Mouse (Mus musculus): ENCODE results near the gene Lef1.

Gene Lef1

DNA sequence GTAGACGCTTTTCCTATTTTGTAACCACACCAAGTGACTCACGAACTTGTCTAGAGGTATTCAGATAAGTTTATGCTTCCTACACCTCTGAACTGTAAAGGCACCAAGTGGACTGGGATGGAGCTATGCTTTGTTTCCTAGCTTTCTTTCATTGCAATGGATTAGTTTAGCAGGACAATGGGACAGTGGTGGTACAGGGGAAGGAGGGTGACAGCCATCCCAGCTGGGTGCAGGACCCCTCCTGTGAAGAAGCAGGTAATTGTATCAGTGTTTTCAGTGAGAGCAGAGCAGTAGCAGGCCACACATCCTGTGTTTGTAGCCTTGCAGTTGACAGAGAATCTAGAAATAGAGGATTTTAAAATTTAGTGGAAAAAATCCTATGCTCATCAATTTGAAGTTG, 34.0 kb downstream of the Lef1 start:
- no peak for DNase-seq

DNA sequence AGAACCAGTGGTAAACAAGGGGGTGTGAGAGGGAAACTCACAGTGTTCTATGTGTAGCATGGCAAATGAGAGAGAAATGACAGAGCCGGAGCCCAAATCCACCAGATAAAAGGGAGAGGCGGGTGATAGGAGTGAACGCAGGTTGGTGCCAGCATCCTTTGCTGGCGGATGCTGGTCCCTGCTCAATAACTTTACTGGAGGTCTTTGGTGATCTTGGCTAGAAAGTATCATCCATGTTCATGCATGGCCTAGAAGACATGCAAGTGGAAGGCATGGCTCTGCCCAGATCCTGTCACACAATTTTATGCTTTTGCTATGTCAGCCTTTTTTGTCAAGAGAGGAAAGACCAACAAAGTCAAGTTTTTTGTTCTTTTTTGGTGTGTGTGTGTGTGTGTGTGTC, 42.6 kb downstream of the Lef1 start:
- no peak for DNase-seq

DNA sequence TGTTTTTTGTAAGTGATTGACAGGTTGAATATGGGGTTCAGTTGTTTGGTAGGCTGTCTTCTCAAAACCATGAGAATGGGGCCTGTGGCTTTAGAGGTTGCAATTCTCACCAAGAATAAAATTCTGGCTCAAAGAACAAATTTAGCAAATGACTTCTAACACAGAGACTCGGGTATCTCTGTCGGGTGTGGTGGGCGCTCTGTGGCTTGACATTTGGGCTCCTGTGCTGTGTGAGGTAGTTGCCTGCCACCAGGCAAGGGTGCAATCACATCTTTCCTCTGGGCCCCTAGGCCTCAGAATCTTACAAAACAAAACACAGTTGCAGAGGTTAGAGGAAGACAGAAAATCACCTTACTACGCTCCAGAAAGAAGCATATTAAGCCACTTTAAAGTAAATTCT, 43.6 kb downstream of the Lef1 start:
- no peak for DNase-seq

DNA sequence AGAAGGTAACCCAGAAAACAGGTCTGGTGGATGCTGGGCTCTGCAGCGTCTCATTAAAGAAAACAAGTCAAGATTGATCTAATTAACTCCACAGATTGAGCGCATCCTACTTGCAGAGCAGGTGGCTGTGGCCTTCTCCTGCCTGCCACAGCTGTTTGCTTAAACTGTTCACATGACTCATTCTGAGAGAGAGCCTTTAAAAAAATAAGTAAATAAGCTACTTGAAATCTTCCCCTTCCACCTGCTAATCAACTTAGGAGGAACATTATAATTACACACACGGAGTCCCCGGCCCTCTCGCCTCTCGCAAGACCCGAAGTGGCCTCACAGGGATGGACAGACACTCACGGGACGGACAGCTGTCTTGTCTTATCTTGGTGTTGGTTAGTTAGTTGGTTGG, 44.3 kb downstream of the Lef1 start:
- no peak for DNase-seq

DNA sequence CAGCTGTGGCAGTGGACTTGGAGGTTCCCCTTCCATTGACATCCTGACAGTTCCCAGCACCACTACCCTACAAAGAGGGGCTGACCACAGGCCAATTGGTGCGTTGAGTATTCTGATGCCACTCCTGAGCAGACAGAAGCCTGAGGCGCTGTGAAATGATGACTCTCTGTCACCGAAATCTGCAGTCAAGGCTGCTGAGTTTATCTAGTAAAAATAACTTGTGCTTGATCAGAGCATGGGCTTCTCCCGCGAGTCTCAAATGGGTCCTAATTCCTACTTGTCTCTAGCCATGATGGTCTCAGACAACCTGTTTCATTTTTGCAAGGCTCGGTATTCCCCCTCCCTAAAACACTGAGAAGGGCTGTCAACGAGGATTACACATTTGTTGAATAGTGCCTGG, 44.8 kb downstream of the Lef1 start:
- no peak for DNase-seq

GRCm38 (mm10) chr3:131155657-131156056, 45.4 kb downstream of the Lef1 start:
- DNase-seq, result no peak

GRCm38 (mm10) chr3:131156377-131156776, 46.1 kb downstream of the Lef1 start:
- no peak for DNase-seq

DNA sequence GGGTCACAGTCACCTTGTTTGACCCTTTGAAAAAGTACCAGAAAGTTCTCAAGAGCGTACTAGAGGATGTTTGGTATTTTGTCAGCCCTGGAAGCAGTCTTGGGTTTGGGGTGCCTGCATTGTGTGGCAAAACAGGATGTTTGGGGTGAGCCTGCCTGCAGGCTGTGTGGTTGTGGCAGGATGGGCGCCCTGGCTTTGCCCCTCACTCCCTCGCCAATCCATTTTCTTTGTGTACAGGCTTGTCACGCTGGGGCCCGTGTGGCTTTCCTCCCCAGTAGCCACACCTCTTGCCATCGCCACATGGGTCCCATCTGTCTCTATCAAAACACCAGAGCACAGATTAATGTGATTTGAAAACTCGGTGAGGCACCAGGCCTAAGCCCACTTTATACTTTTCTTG, 47.2 kb downstream of the Lef1 start:
- DNase-seq, result no peak

GRCm38 (mm10) chr3:131159204-131159760, 49.0 kb downstream of the Lef1 start:
- DNase-seq, result no peak

GRCm38 (mm10) chr3:131159881-131160615, 49.8 kb downstream of the Lef1 start:
- DNase-seq, result no peak

DNA sequence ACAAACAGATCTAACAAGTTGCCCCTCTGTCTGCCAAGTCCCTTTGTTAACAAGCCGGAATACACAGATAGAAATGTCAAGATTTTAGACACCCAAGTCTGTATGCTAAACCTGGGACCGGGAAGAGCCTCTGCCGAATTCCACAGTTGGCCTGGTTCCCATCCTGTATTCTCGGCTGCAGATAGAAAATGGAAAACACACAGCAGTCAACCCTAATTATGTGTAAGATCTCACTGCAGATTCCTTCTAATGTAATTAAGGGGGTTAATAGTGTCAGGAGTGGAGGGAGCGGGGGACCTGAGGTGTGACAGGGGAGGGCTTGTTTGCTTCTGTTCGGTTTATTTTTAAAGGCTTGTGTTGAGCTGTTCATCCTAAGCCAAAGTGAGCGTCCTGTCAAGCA, 50.6 kb downstream of the Lef1 start:
- DNase-seq, result no peak

- DNase-seq, result no peak
These were observed 57.5 kb downstream of the Lef1 start for GRCm38 (mm10) chr3:131167731-131168130.

GRCm38 (mm10) chr3:131169161-131169560, 58.9 kb downstream of the Lef1 start:
- no peak for DNase-seq

DNA sequence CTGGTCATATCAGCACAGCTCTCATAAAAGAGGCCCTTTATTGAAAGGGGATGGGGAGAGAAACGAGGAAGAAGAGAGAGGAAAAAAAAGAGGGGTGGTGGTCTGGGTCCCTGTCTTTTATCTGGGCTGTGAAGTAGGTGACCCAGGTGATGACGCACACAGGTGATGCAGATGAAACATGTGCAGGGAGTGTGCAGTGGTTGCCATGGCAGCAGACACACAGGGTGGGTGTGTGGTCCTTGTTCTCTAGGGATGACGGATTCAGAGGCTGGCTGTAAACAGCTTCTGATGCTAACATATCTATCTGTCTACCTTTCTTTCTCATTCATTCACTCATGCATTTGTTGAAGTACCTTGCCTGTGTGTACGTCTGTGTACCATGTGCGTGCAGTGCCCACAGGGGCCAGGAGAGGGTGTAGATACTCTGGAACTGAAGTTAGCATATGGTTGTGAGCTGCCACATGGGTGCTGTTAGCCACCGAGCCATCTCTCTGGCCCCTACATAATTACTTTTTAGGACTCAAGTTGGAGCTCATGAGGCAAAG, 59.9 kb downstream of the Lef1 start:
- no peak for DNase-seq

DNA sequence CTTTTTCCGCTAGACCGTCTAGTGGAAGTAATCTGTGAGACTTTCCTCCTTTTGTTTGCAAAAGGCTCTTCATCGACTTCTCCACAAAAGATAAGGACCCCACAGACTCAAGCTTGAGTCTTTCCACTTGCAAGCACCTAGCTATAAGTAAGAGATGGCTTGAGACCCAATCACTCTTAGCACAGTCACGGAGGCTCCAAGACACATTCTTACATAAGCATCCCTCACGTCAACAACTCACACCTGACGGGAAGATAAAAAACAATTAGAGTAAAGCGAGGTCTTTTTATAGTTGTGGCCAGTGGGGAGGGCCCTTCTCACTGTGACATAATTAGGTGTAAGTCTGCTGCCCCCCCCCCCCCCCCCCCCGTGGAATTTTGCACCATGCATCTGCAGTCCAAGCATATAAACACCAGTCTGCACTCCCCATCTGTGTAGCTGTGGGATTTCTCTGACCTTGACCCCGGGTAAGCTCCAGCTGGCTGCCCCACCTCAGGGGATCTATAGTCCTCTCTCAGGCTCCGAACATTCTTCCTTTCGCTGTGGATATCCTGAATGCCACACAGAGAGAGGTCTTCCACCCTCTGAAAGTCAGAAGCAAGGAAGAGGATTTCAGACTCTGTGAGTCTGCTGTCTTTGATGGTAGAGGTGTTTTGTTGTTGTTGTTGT, 61.2 kb downstream of the Lef1 start:
- DNase-seq, result no peak

DNA sequence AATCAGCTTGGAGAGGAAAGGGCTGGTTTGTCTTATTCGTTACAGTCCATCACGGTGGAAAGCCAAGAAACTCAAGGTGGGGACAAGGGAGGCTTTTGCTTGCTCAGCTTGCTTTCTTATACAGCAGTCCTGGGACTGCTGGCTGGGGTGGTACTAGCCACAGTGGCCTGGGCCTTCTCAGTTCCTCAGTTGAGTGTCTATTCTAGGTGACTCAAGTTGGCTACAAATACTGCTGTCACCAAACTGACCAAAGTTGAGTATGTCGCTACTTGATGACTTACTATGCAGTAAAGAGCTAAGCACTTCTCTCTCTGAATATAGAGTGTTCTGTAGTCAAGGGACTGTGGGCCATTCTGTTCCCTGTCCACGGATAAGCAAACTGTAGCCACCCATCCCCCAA, 62.0 kb downstream of the Lef1 start:
- DNase-seq, result no peak

GRCm38 (mm10) chr3:131181006-131181405, 70.7 kb downstream of the Lef1 start:
- no peak for DNase-seq

GRCm38 (mm10) chr3:131182158-131182557, 71.9 kb downstream of the Lef1 start:
- DNase-seq, result no peak

- no peak for DNase-seq
These were observed 75.9 kb downstream of the Lef1 start for GRCm38 (mm10) chr3:131186193-131186592.

- no peak for DNase-seq
These were observed 80.0 kb downstream of the Lef1 start for GRCm38 (mm10) chr3:131190239-131190638.

GRCm38 (mm10) chr3:131190671-131191367, 80.5 kb downstream of the Lef1 start:
- no peak for DNase-seq

- DNase-seq, result no peak
These were observed 81.2 kb downstream of the Lef1 start for GRCm38 (mm10) chr3:131191454-131191853.

DNA sequence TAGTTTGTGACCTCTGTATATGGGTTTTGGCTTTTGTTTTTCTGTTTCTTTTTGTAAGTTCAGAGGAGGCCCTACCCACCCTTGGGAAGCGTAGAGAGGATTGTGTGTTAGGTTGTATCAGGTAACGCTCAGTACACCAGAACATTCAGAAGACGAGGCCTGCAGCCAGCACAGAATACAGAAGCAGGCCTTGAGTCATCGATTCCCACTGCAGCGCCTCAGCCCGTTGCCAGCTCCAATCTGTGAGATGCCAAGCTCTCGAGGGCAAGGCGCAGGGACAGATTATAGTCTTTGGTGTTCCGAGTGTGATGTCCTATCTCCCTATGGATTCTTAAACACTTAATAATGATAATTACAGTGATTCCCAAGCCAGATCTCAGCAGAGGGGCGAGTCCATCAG, 85.8 kb downstream of the Lef1 start:
- DNase-seq, result no peak
